Mouse (Mus musculus): ENCODE data around the gene Zfp687.

The Zfp687 gene

DNA sequence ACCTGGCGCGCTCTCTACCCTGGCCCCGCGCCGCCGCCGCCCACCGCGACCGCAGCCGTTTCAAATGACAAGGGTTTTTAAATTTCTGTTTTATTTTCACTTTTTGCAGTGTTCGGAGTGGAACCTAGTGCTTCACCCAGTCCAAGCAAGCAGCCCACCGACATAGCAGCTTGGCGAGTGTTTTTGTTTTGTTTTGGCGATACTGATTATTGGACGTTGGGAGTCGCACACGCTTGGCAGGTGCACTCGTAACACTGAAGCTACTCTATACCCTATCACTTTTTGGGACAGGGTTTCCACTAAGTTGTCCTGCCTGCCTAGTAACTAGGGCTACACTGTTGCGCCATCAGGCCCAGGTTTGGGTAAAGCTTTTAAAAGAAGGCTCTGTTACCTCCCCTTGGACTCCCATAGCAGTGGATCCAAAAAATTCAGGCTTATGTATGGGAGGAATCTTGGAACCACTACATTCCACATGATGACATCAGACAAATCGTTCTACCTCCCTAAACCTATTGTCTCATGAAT lies 1.3 kb upstream of the Zfp687 start:
- no peak for DNase-seq (ENCODE audit: low read depth, low spot score)

DNA sequence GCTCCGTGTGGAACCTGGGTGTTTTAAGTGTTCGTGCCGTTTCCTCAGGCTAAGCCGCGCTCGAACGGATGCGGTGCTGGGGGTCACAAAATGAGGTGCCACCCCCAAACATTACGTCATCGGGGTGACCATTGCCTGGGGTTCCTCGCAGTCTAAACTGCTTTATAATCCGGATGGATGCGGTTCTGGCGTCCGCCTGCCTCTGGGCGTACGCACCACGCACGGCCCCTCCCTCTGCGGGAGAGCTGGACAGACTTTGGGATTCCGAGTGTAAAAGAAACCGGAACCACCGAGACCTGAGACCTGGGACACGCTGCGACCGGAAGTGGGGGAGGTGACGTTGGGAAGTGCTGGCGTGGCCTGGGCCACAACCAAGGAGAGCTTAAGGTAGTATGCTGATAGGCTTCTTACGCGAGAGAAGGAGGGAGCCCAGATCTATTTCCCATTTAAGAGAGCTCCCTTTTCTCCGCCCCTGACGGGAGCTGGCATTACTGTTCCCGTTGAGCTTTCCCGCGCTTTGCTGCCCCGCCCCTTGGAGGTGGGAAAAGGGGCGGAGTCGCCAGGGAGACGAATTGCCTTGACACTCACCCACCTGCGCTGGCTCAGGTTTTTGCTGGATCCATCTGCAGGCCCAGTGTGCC lies 763 bp upstream of the Zfp687 start:
- peak; percentile 92 for DNase-seq (ENCODE audit: low read depth, low spot score)

DNA sequence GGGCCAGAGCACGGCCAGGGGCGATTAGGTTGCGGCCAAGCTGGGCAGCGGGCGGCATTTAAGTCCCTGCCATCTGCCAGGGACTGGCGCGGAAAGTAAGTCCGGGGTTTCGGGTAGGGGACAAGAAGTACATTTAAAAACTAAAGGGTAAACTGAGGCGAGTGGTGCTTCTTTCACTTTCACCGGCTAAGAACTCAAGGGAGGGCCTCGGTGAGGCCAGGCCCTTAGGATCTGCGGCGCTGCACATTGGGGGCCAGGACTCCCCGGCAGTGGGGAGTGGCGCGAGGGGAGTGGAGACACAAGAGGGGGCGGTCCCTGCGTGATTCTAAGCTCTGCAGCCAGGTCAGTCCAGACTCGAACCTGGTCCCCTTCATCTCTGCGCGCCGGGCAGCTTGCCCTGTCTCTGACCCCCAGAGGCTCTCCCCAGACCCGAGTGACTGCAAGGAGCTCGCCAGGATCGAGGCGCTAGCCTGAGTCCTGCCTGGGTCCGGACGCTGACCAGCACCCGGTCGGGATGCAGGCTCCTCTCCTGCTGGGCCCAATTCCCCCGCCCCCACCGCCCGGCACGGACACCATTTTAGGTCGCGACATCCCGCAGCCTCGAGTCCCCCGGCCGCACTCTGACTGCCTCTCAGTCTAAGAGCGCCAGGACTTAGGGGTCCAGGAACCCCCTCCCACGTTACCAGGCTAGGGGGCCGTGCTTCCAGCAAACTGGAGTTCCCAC lies 658 bp downstream of the Zfp687 start:
- peak; percentile 52 for DNase-seq (ENCODE audit: low read depth, low spot score)

DNA sequence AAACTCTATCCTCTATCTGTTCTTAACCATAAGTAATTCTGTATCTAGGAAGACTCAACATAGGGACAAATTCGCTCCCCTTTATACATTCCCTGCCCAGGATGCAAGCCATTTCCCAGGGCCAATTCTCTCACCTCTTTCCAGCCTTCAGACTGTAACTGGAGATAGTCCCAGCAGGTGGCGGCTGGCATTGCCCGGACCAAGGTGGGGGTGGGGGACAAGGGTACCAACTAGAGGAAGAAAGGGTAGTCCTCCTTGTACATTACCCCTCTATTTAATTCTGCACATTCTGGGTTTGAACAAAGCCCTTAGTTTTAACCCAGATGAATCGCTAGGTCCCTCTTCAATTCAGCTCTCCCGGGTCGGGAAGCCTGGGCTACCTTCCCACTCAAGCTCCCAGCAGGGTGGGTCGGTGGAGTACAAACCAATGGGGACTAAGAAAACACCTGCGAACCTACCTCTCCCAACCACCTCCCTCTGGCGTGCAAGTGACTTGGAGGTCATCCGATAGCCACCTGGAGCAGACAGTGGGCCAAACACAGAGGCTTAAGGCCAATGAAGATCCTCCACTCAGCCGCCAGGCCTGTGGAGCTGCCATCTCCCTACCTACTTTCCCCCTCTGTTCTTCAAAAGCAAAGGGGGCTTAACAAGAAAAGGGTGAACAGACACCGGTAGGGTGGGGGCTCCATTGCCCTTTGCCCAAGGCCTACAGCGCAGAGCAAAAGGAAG lies 1.4 kb downstream of the Zfp687 start:
- peak; percentile 21 for DNase-seq (ENCODE audit: low read depth, low spot score)

DNA sequence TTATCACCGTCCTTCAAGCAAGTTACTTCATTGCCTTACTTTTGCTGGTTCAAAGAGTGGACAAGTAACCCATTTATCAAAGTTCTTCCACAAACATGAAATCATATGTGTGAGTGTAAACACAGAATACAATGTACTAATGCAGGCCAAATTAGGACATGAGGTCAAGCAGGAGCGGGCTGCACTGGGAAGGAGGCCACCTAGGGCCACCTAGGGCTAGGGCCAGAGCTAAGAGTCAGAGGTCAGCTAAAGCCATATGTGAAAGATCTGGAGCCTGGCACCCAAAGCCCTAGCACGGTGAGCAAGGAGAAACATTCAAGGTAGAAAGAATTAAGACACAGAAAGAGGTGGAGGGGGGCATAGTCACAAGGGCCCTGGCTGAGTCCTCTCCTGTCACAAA lies 2.3 kb downstream of the Zfp687 start:
- no peak for DNase-seq (ENCODE audit: low read depth, low spot score)

DNA sequence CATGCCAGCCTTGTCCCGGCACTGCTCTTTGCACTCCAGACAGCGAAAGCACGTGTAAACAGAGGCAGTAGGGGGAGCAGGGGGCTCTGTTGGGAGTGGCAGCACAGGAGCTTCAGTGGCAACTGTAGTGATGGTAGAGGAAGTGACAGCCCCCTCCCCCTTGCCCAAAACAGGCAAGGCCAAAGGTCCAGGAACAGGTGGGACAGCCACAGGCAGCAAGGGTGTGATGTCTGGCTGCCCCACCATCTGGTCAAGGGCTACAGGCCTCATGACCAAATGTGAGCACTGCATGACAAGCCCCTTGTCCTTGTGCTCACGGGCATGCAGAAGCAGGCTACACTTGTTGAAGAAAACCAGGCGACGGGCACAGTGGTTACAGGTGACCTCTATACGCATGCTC lies 4.9 kb downstream of the Zfp687 start:
- no peak for DNase-seq (ENCODE audit: low read depth, low spot score)

DNA sequence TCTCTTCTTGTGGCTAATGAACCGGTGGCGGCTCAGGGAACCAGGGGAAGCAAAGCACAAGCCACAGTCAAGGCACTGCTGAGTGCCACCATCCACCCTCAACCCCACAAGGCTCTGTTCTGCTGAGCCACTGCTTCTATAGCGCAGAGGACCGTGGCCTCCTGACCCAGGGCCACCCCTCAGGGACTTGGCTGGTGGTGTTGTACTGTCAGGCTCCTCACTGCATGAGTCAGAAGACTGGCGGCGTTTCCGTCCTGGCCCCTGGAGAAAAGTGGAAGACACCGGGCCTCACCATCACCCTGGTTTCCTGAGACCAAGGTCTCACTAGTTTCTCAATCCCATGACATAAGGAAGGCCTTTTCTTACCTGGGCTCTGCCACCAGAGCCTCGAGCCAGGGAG lies 7.5 kb downstream of the Zfp687 start:
- no peak for DNase-seq (ENCODE audit: low read depth, low spot score)

DNA sequence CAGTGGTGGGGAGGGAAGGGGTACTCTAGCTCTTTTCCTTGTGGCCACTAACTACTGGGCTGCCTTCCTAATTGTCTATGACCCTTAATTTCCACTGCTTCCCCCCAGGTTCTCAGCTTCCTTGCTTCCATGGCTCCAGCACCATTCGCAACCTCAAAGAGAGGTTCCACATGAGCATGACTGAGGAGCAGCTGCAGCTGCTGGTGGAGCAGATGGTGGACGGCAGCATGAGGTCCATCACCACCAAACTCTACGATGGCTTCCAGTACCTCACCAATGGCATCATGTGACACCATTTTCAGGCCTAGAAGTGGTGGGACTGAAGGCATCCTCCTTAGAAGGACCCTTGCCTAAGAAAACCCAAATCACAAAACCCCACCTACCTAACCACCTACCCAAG lies 9.6 kb downstream of the Zfp687 start:
- no peak for DNase-seq (ENCODE audit: low read depth, low spot score)

DNA sequence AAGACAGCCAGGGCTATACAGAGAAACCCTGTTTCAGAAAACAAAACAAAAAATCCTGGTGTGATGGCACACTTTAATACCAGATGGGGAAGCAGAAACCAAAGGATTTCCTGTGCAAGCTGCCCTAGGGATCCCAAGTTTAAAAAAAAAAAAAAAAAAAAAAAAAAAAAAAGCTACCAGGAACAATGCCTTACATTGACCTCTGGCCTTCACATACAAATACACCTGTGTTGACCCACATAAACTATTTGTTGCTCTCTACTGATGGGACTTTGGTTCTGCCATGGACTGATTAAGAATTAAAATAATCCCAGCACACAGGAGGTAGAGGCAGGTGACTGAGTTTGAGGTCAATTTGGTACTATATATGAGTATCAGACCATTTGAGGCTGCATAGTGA lies 12.0 kb downstream of the Zfp687 start:
- no peak for DNase-seq (ENCODE audit: low read depth, low spot score)

DNA sequence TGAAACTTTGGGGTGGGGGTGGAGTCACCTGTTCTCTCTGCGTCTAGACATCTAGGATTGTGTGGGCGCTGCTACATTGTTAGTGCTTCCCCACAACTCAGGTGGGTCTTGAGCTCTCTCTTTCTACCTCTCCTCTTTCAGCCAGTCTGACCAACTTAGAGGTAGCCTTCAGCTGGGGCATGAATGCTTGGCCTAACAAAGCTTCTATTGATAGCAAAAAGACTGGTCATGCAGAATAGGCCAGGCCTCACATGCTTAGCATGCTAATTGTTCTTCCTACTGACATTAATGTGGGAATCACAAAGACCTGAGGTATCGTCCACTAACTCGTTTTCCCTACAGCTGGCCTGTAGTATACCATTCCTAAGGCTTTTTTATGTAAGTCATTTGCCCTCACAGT lies 12.7 kb downstream of the Zfp687 start:
- no peak for DNase-seq (ENCODE audit: low read depth, low spot score)

DNA sequence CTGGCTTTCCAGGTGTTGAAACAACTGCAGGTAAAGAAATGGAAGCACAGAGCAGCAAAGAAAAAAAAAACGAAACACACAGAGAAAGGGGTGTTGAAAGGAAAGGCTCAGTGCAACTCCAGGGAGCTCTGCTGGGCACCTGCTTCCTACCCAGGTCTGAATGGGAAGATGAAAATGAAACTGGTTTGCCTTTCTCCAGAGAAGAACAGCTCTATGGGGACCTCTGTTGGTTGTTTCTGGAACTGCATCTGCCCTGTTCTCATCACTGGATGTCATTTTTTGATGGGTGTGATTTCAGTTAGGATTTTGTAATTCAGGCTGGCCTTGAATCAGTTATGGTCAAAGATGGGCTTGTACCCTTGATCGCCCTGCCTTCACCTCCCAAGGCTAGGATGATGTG lies 18.3 kb downstream of the Zfp687 start:
- peak; percentile 56 for DNase-seq (ENCODE audit: low read depth, low spot score)

DNA sequence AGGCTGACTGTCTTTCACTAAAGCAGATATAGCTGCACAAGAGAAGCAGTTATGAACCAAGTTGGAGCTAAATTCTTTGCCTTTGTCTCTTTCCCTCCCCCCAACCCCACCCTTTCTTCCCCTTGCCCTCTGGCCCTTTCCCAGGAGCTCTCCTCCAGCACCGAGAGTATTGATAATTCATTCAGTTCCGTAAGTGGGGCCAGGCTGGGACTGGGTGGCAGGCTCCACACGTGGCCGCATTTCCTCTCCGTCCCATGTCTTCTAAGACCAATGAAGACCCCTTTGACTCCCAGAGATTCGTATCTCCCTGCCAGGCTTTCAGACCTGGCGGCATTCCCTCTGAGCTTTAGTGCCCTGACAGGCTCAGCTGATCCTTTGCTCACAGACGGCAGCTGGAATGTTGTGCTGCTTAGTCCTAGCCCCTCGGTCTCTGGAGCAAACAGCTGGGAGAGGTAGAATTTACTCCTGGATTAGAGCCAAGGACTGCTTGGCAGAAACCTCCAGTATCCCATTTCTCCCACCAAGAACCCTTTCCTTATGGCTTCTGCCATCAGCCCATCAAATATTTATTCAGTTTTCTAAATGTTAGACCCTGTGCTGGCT lies 26.0 kb downstream of the Zfp687 start:
- peak; percentile 64 for DNase-seq (ENCODE audit: low read depth, low spot score)

DNA sequence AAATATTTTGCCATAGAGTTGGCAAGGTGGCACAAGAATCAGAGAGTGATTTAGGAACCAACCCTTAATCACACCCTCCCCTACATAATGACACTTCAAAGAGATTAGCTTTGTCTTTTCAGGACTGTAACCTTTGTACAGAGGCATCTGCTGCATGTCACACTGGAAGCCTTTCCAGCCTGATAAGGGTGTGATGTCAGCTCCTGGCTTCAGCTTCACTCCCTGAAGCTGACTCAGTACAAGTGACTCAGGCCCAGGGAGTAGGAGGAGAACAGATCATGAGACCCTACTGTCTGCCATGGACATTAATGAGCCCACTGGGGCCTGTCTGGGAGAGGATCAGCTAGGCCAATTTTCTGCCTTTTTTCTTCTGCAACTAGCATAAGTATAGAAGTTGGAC lies 27.7 kb downstream of the Zfp687 start:
- DNase-seq (ENCODE audit: low read depth, low spot score): peak; percentile 84

DNA sequence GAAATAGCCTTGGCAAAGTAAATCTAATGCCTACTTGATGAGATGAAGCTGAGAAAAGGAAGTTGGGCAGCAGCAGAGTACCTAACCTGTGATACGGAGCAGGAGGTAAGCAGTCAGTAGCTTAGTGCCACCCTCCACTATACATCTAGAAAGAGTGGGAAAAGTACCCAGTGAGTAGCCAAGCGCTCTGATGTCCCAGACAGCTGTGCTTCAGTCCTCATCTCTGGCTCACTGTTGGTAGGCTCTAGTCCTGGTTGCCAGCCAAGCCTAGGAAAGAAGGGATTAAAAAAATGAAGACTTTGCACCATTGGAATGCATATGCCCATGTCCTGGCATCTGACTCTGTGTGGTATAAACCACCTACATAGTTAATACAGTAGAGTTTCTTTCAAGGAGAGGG lies 29.7 kb downstream of the Zfp687 start:
- no peak for DNase-seq (ENCODE audit: low read depth, low spot score)

DNA sequence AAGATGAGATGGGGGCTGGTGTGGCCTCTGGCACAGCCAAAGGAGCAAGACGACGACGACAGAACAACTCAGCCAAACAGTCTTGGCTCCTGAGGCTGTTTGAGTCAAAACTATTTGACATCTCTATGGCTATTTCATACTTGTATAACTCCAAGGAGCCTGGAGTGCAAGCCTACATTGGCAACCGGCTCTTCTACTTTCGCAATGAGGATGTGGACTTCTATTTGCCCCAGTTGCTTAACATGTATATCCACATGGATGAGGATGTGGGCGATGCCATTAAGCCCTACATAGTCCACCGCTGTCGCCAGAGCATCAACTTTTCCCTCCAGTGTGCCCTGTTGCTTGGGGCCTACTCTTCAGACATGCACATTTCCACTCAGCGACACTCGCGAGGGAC lies 30.9 kb downstream of the Zfp687 start:
- no peak for DNase-seq (ENCODE audit: low read depth, low spot score)

DNA sequence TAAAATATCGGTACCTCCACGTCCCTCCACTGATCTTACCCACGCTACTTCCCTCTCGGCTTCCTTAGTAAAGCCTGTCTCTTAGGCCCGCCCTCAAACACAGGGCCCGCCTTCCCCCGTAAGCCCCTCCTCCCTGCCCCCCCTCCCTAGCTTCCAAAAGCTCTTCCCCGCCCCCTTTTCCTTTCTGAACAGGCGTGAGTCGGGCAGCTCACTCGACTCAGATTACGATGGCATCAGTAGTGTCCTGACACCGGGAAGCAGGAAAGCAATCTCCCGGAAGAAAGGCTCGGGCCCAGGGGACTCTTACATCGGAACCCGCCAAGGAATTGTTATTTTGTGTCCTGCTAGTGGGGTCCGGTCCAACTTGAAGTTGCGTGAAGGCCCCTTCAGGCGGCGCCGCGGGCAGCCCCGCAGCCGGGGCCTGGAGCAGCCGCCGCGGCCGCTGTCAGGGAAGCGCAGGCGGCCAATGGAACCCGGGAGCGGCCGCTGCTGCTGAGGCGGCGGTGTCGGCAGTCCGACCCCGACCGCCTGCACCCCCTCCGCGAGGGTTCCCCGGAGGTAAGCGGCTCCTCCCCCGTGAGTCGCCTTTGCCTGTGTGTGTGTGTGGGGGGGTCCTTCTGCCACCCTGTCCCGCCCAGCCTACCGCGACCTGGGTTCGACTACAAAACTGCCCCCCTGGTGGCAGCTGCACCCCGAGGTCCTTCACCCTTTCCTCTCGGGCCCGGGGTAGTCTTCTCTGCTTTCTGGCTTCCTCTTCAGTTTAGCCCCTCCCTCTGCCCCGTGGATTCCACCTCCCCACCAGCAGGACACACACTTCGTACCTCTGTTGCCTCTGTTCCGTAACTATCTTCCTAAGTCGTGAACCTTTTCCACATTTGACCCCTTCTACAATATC lies 40.5 kb downstream of the Zfp687 start, which contains the start of gene Pi4kb:
TSS of gene Pi4kb (plus strand) at position 204 of the 895 bp plus-strand sequence.
- DNase-seq (ENCODE audit: low read depth, low spot score): peak; percentile 91

DNA sequence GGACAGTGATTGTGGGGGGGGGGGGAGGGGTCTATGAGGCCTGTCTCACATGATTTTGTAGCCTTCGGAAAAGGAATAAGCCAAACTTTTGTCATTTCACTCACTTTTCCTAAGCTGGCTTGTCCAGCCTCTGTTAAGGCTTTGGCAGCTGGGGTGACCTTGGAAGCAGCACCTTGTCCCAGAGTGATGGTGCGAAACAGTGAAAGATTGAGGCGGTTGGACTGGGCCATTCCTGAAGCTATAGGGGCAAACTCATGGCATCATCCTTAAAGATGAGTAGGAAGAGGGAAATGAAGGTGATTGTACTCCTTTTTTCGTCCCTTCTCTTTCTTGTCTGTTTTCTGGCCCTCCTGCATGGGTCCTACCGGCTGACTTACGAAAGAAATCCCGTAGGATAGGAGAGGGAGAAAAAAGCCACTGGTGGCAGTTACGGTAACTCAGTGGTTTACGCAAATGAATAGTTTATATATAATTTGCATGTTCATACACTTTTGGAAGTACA lies 41.2 kb downstream of the Zfp687 start:
- no peak for DNase-seq (ENCODE audit: low read depth, low spot score)

DNA sequence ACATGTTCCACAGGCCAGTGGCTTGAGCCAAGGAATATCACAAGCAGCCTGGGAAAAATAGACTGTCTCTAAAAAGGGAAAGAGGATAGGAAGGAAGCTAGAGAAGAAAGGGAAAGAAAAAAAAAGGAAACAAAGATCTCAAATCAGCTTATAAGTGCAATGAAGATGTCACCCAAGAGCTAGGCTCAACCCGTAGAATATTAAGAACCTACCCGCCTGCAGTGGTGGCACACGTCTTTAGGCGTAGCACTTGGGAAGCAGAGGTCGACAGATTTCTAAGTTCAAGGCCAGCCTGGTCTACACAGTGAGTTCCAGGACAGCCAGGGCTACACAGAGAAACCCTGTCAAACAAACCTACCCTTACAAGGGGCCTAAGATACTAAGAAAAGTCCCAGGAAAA lies 41.6 kb downstream of the Zfp687 start:
- DNase-seq (ENCODE audit: low read depth, low spot score): no peak

DNA sequence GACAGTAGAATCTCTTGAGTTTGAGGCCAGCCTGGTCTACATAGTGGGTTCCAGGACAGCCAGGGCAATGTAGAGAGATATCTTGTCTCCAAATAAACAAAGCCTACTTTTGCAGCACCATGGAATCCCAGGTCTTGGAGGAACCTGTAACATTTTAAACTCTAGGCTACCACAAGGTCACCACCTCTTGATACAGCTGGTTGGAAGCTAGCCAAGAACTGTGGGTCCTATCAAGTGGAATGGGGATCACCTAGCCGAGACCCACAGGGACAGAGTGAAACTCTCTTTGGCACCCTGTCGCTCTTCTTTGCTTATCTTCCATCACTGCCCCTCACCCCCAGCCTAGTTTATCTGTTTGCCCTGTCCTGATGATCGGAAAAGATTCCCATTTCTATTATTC lies 42.7 kb downstream of the Zfp687 start:
- no peak for DNase-seq (ENCODE audit: low read depth, low spot score)

DNA sequence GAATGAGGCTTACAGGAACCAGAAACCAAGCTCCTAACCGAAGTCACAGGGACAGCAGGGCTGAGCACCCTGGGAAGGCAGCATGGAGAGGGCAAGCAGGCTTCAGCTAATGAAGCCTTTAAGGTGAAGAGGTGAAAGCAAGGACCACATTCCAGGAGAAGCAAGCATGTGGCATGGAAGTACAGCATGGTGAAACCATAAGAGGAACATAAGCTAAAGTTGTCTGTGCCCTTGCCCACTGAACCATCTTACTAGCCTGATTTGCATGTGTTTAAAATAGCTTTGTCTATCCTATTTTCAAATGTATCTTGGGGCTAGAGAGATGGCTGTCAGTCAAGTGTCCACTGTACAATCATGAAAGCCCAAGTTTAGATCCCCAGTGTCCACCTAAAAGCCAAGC lies 49.4 kb downstream of the Zfp687 start:
- no peak for DNase-seq (ENCODE audit: low read depth, low spot score)

DNA sequence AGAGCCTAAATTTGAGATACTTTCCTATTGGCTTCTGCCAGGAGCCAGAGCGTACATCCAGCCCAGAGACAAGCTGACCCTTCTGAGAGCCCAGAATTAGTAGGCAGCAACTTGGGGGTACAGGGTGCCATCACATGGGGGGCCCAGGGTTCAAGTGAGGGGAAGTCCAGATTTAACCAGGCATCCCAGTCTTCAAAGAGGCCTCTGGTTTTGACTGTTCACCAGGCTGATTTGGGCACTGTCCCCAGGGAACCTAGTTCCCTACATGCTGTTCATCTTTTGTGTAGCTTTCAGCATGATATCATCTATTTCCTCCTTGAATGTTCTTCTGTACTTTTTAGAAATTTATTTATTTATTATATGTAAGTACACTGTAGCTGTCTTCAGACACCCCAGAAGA lies 50.3 kb downstream of the Zfp687 start:
- DNase-seq (ENCODE audit: low read depth, low spot score): no peak
